ENCODE assay signal across 10 mouse cellular contexts in genomic region chr11:35852731-35853130, GRCm38 (mm10). TPM values are rescaled to one million over a fixed set of nuclear protein-coding genes. Genes with fewer than 3 reads are reported as not detected.
DNase-seq lines count a peak whose midpoint lies in the region; ATAC-seq lines count a peak whose summit lies in the region.
"Had no signal": no experiment of that assay in that cellular context is flagged by ENCODE, and none has a peak within 500 bp of the region (broad histone marks: within the 10 kb centered on the region; RNA-seq: fewer than 3 reads in every experiment).

No protein-coding gene starts in this region.

- H3K4me2 ChIP-seq in hindbrain, embryonic 12.5 days (replicated peaks): no peak overlapping the region
- H3K4me2 ChIP-seq: embryonic facial prominence, embryonic 13.5 days; limb, embryonic 12.5 days had no signal

- ATAC-seq in hindbrain, embryonic 12.5 days (ENCODE audit: low FRiP score): no peak

- peaks cover 66% of the 10 kb centered on the region for H3K36me3 ChIP-seq in hindbrain, embryonic 10.5 days
- H3K36me3 ChIP-seq in hindbrain, embryonic 12.5 days: peaks cover 11% of the 10 kb centered on the region
- H3K36me3 ChIP-seq: limb, embryonic 12.5 days had no signal

- 58% methylated on average over 4 of the region's 4 CpGs for WGBS in hindbrain, embryonic 10.5 days
- 51% methylated on average over 4 of the region's 4 CpGs for WGBS in hindbrain, embryonic 12.5 days

- peak; percentile 58 for DNase-seq in hindbrain, embryonic 10.5 days (ENCODE audit: low spot score)
- peak; percentile 48 for DNase-seq in thymus, postnatal 0 days (ENCODE audit: low spot score)
- no peak for DNase-seq in thymus, postnatal 36 days
- DNase-seq in adrenal gland, postnatal 36 days: peak; percentile 54 to 62
- peak; percentile 35 for DNase-seq in lung, postnatal 10 days
- DNase-seq in ovary, postnatal 14 days (ENCODE audit: low spot score): no peak
- no peak for DNase-seq in gastrocnemius, postnatal 14 days

- peaks cover 29% of the 10 kb centered on the region for H3K4me1 ChIP-seq in hindbrain, embryonic 10.5 days (replicated peaks)
- H3K4me1 ChIP-seq in hindbrain, embryonic 12.5 days: peaks cover 29% of the 10 kb centered on the region

- H3K9me3 ChIP-seq in hindbrain, embryonic 10.5 days: peaks cover 6% of the 10 kb centered on the region; the same call in 1 of the 2 replicates
- no peaks in the 10 kb centered on the region for H3K9me3 ChIP-seq in hindbrain, embryonic 12.5 days (replicated peaks)
- H3K9me3 ChIP-seq: embryonic facial prominence, embryonic 13.5 days; limb, embryonic 12.5 days had no signal

- H3K9ac ChIP-seq in hindbrain, embryonic 12.5 days: no peak overlapping the region
- H3K9ac ChIP-seq: embryonic facial prominence, embryonic 13.5 days; limb, embryonic 12.5 days had no signal

- H3K27me3 ChIP-seq in hindbrain, embryonic 10.5 days (ENCODE audit: insufficient read depth, poor library complexity, severe bottlenecking): no peaks in the 10 kb centered on the region
- no peaks in the 10 kb centered on the region for H3K27me3 ChIP-seq in hindbrain, embryonic 12.5 days
- H3K27me3 ChIP-seq: embryonic facial prominence, embryonic 13.5 days; limb, embryonic 12.5 days had no signal

- H3K4me3 ChIP-seq in hindbrain, embryonic 10.5 days: no peak overlapping the region
- H3K4me3 ChIP-seq in hindbrain, embryonic 12.5 days: no peak overlapping the region
- H3K4me3 ChIP-seq: embryonic facial prominence, embryonic 13.5 days; limb, embryonic 12.5 days had no signal

- intact Hi-C loops in gastrocnemius, postnatal 14 days (cut with DNase I; ENCODE audit: low total_unique reads): no loop called here

- peak overlapping the region; percentile 45 for H3K27ac ChIP-seq in hindbrain, embryonic 10.5 days
- H3K27ac ChIP-seq in hindbrain, embryonic 12.5 days: no peak overlapping the region
- H3K27ac ChIP-seq: embryonic facial prominence, embryonic 13.5 days; limb, embryonic 12.5 days had no signal

RNA-seq across cellular contexts. Expression of gene Rars, which starts 18.4 kb away (rescaled TPM):
- polyA plus RNA-seq in hindbrain, embryonic 10.5 days (2016; fragmentation: Nextera tagmentation; extraction: Ambion mirVana): 76.4 and 105 TPM in 2 replicates
- polyA plus RNA-seq in hindbrain, embryonic 12.5 days (2016; fragmentation: Nextera tagmentation; extraction: Ambion mirVana): 78.5 and 79.4 TPM in 2 replicates
- 71.7 and 82.6 TPM in 2 replicates for polyA plus RNA-seq in thymus, postnatal 0 days (2015; fragmentation: Nextera tagmentation; extraction: Ambion mirVana)
- total RNA-seq in adrenal gland, postnatal 36 days (2021): 10 to 100 TPM; 71.8 to 82.4 TPM
- total RNA-seq in gastrocnemius, postnatal 14 days (2021): 10 to 100 TPM; 47.8 to 56.6 TPM

RNA-seq across cellular contexts. Expression of gene Fbll1, which starts 54.0 kb away (rescaled TPM):
- 1.1 and 3.3 TPM in 2 replicates for polyA plus RNA-seq in hindbrain, embryonic 10.5 days (2016; fragmentation: Nextera tagmentation; extraction: Ambion mirVana)
- 13.1 and 15.3 TPM in 2 replicates for polyA plus RNA-seq in hindbrain, embryonic 12.5 days (2016; fragmentation: Nextera tagmentation; extraction: Ambion mirVana)
- polyA plus RNA-seq in thymus, postnatal 0 days (2015; fragmentation: Nextera tagmentation; extraction: Ambion mirVana): not detected in 2 replicates
- under 1 TPM in 1 of 2 experiments, not detected in 1; 0.46 TPM for total RNA-seq in adrenal gland, postnatal 36 days (2021)
- total RNA-seq in gastrocnemius, postnatal 14 days (2021): not detected
- polyA plus RNA-seq: limb, embryonic 12.5 days had no signal

Comparison
In these comparisons a context has a peak if more than half of its experiments do, and no peak if none do; other contexts are left out.
1. DNase-seq: peak in hindbrain, embryonic 10.5 days (single experiment), thymus, postnatal 0 days (single experiment), adrenal gland, postnatal 36 days (2 of 2) and lung, postnatal 10 days (single experiment); none in thymus, postnatal 36 days (0 of 2), ovary, postnatal 14 days (single experiment) and gastrocnemius, postnatal 14 days (single experiment).